Mouse (Mus musculus): ENCODE measurements at regions not wholly inside any gene's neighbourhood (a gene's known extent, or its start where the extent isn't known, plus 50 kb on each side); places are given as distances from the start of the nearest gene placed in this dataset.

DNA sequence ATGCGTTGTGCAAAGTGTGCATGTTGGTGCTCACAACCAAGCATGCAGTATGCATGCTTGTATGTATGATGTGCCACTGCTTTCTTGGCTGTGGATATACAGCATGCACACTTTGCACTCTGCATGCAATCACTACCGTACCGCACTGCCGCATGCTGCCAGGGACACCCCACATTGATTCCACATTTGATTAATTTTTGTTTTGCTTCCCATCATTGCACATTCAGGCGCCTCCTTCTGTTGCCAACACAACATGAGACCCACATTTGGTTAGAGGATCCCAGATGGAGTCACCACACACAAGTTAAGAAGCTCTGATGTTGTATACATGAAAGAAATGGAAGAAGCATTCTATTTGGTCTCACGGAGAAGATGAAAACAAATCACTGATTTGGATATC lies 211.2 kb upstream of the Id4 start:
- H3K27me3 ChIP-seq (ENCODE audit: control insufficient read depth, insufficient read depth, low read length): no peaks in the 10 kb centered on the region
- no peaks in the 10 kb centered on the region for H3K4me1 ChIP-seq (ENCODE audit: control insufficient read depth, insufficient read depth, insufficient read length, low read length)
- no peak for TF ChIP-seq POLR2A (IDR thresholded peaks at IDR 0.05; ENCODE audit: low read depth, low read length)
- TF ChIP-seq CTCF (IDR thresholded peaks at IDR 0.05; ENCODE audit: extremely low read depth, insufficient read length, insufficient replicate concordance, low read depth, low read length): no peak
- H3K4me3 ChIP-seq (ENCODE audit: low read depth, low read length): no peak overlapping the region
- no peaks in the 10 kb centered on the region for H3K36me3 ChIP-seq (ENCODE audit: control insufficient read depth, insufficient read depth, low read length)
- 90% methylated on average over 6 of the region's 6 CpGs for WGBS
- H3K27ac ChIP-seq (ENCODE audit: insufficient read depth, low read depth, low read length): no peak overlapping the region

DNA sequence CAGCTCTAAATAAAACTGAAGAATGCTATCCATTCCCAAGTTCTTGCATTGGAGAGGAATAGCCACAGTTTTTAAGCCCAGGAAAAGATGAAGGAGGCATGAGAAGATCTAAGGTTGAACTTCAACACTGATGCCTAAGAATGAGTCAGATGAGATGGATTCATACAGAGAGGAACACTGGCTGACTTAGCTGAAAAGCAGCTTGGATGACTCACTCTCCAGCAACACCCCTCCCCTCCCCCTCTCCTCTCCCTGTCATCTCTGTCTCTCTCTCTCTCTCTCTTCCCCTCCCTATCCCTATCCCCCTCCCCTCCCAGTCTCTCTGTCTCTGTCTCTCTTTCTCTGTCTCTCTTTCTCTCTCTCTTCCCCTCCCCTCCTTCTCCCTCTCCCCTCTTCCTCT lies 186.4 kb upstream of the Id4 start:
- H3K4me1 ChIP-seq (ENCODE audit: control insufficient read depth, insufficient read depth, insufficient read length, low read length): no peaks in the 10 kb centered on the region
- no peak overlapping the region for H3K4me3 ChIP-seq (ENCODE audit: low read depth, low read length)
- no peaks in the 10 kb centered on the region for H3K27me3 ChIP-seq (ENCODE audit: control insufficient read depth, insufficient read depth, low read length)
- H3K27ac ChIP-seq (ENCODE audit: insufficient read depth, low read depth, low read length): no peak overlapping the region
- H3K36me3 ChIP-seq (ENCODE audit: control insufficient read depth, insufficient read depth, low read length): no peaks in the 10 kb centered on the region
- TF ChIP-seq CTCF (IDR thresholded peaks at IDR 0.05; ENCODE audit: extremely low read depth, insufficient read length, insufficient replicate concordance, low read depth, low read length) (no peak), POLR2A (IDR thresholded peaks at IDR 0.05; ENCODE audit: low read depth, low read length) (no peak)

DNA sequence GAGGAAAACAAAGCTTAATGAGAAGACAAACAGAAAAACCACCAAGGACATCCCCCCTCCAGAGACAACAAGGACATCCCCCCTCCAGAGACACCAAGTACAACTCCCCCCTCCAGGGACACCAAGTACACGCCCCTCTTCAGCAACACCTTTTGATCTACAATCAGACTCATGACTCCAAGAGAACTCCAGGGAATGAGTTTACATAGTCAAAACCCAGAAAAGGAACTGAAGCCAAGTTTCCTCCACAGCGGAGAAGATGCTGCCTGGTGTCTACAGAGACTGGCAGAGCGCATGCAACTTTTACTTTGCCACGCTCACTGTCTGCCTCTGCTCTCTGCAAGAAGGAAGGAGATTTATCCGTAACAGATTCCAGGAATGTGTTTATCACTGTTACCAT lies 185.7 kb upstream of the Id4 start:
- Histone ChIP-seq H3K36me3 (ENCODE audit: control insufficient read depth, insufficient read depth, low read length) (no peaks in the 10 kb centered on the region), H3K27ac (ENCODE audit: insufficient read depth, low read depth, low read length) (no peak overlapping the region), H3K27me3 (ENCODE audit: control insufficient read depth, insufficient read depth, low read length) (no peaks in the 10 kb centered on the region), H3K4me1 (ENCODE audit: control insufficient read depth, insufficient read depth, insufficient read length, low read length) (no peaks in the 10 kb centered on the region), H3K4me3 (ENCODE audit: low read depth, low read length) (no peak overlapping the region)
- no peak for TF ChIP-seq POLR2A (IDR thresholded peaks at IDR 0.05; ENCODE audit: low read depth, low read length)
- no peak for TF ChIP-seq CTCF (IDR thresholded peaks at IDR 0.05; ENCODE audit: extremely low read depth, insufficient read length, insufficient replicate concordance, low read depth, low read length)
- WGBS: 56% methylated on average over 5 of the region's 5 CpGs

- Histone ChIP-seq H3K4me1 (ENCODE audit: control insufficient read depth, insufficient read depth, insufficient read length, low read length) (no peaks in the 10 kb centered on the region), H3K27ac (ENCODE audit: insufficient read depth, low read depth, low read length) (no peak overlapping the region), H3K27me3 (ENCODE audit: control insufficient read depth, insufficient read depth, low read length) (no peaks in the 10 kb centered on the region), H3K36me3 (ENCODE audit: control insufficient read depth, insufficient read depth, low read length) (no peaks in the 10 kb centered on the region), H3K4me3 (ENCODE audit: low read depth, low read length) (no peak overlapping the region)
- TF ChIP-seq POLR2A (IDR thresholded peaks at IDR 0.05; ENCODE audit: low read depth, low read length): no peak
- TF ChIP-seq CTCF (IDR thresholded peaks at IDR 0.05; ENCODE audit: extremely low read depth, insufficient read length, insufficient replicate concordance, low read depth, low read length): no peak
- WGBS: 72% methylated on average over 12 of the region's 12 CpGs
Measured at GRCm38 (mm10) chr13:48078214-48078613, 182.8 kb upstream of the Id4 start.

- Histone ChIP-seq H3K4me3 (ENCODE audit: low read depth, low read length) (no peak overlapping the region), H3K27ac (ENCODE audit: insufficient read depth, low read depth, low read length) (no peak overlapping the region), H3K4me1 (ENCODE audit: control insufficient read depth, insufficient read depth, insufficient read length, low read length) (no peaks in the 10 kb centered on the region), H3K36me3 (ENCODE audit: control insufficient read depth, insufficient read depth, low read length) (no peaks in the 10 kb centered on the region), H3K27me3 (ENCODE audit: control insufficient read depth, insufficient read depth, low read length) (no peaks in the 10 kb centered on the region)
- TF ChIP-seq CTCF (IDR thresholded peaks at IDR 0.05; ENCODE audit: extremely low read depth, insufficient read length, insufficient replicate concordance, low read depth, low read length): no peak
- no peak for TF ChIP-seq POLR2A (IDR thresholded peaks at IDR 0.05; ENCODE audit: low read depth, low read length)
- WGBS: 91% methylated on average over 2 of the region's 2 CpGs
Measured at GRCm38 (mm10) chr13:48083294-48083693, 177.7 kb upstream of the Id4 start.

- no peak for TF ChIP-seq CTCF (IDR thresholded peaks at IDR 0.05; ENCODE audit: extremely low read depth, insufficient read length, insufficient replicate concordance, low read depth, low read length)
- TF ChIP-seq POLR2A (IDR thresholded peaks at IDR 0.05; ENCODE audit: low read depth, low read length): no peak
- Histone ChIP-seq H3K27me3 (ENCODE audit: control insufficient read depth, insufficient read depth, low read length) (no peaks in the 10 kb centered on the region), H3K4me3 (ENCODE audit: low read depth, low read length) (no peak overlapping the region), H3K36me3 (ENCODE audit: control insufficient read depth, insufficient read depth, low read length) (no peaks in the 10 kb centered on the region), H3K4me1 (ENCODE audit: control insufficient read depth, insufficient read depth, insufficient read length, low read length) (no peaks in the 10 kb centered on the region), H3K27ac (ENCODE audit: insufficient read depth, low read depth, low read length) (no peak overlapping the region)
Measured at GRCm38 (mm10) chr13:48083807-48084206, 177.2 kb upstream of the Id4 start.

DNA sequence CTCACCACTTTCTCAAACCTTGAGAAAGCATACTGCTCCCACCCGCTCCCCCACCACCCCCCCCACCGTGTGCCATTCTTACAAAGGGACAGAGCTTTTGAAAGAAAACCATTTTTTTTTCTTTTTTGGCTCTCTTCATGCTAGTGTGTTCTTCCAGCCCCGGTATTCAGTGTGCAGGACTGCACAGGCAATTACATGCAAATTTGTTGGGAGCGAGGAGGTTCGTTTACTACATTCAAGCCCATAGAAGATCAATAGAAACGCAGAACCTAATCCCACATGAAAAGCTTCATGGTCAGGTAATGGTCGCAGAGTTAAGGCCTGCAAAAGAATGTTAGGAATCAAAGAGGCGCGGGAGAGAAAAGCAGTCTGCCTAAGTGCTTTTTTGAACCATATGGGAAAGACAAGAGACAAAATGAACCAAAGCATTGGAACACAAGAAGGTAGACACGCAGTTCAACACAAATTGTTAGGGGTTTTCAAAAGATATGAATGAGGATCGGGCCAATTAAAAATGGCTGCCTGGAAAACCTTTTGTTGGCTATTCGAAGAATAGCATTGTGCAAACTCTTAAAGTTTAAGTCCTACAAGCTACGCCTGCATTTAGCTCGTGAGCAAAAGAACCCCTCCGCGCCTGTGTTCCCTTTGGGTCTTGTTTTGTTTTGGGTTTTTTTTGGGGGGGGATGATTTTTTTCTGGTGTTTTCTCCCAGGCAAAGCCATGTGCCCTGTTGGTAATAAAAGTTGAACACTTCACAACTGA lies 166.6 kb upstream of the Id4 start:
- WGBS: 87% methylated on average over 16 of the region's 16 CpGs
- H3K36me3 ChIP-seq (ENCODE audit: control insufficient read depth, insufficient read depth, low read length): no peaks in the 10 kb centered on the region
- no peak overlapping the region for H3K27ac ChIP-seq (ENCODE audit: insufficient read depth, low read depth, low read length)
- H3K4me3 ChIP-seq (ENCODE audit: low read depth, low read length): no peak overlapping the region
- H3K4me1 ChIP-seq (ENCODE audit: control insufficient read depth, insufficient read depth, insufficient read length, low read length): no peaks in the 10 kb centered on the region
- H3K27me3 ChIP-seq (ENCODE audit: control insufficient read depth, insufficient read depth, low read length): no peaks in the 10 kb centered on the region
- TF ChIP-seq POLR2A (IDR thresholded peaks at IDR 0.05; ENCODE audit: low read depth, low read length) (no peak), CTCF (IDR thresholded peaks at IDR 0.05; ENCODE audit: extremely low read depth, insufficient read length, insufficient replicate concordance, low read depth, low read length) (no peak)

All from small intestine, adult 2 months (tissue).